Mouse (Mus musculus): ENCODE results near the gene Smc1b.

Smc1b gene

GRCm38 (mm10) chr15:85131275-85132192, at the start of gene Smc1b, which contains the start of gene Ribc2:
Gene Smc1b (minus strand): TSS chr15:85131964.
Gene Ribc2 (plus strand): TSS chr15:85132078.
- DNase-seq (ENCODE audit: low read depth) = peak; percentile 6

GRCm38 (mm10) chr15:85180368-85180767, 48.6 kb upstream of the Smc1b start:
- no peak for DNase-seq (ENCODE audit: low read depth)

- DNase-seq (ENCODE audit: low read depth) = no peak
These were observed 47.9 kb upstream of the Smc1b start for GRCm38 (mm10) chr15:85179528-85180180.

- DNase-seq (ENCODE audit: low read depth) = no peak
These were observed 46.4 kb upstream of the Smc1b start for GRCm38 (mm10) chr15:85178172-85178571.

- DNase-seq (ENCODE audit: low read depth) = peak; percentile 88
These were observed 45.8 kb upstream of the Smc1b start for GRCm38 (mm10) chr15:85177576-85177975.

GRCm38 (mm10) chr15:85174060-85174459, 42.3 kb upstream of the Smc1b start:
- no peak for DNase-seq (ENCODE audit: low read depth)

- no peak for DNase-seq (ENCODE audit: low read depth)
These were observed 41.7 kb upstream of the Smc1b start for GRCm38 (mm10) chr15:85173425-85173824.

GRCm38 (mm10) chr15:85172054-85172453, 40.3 kb upstream of the Smc1b start:
- DNase-seq (ENCODE audit: low read depth) = no peak

GRCm38 (mm10) chr15:85167086-85167679, 35.4 kb upstream of the Smc1b start:
- no peak for DNase-seq (ENCODE audit: low read depth)

GRCm38 (mm10) chr15:85166433-85166933, 34.7 kb upstream of the Smc1b start:
- DNase-seq (ENCODE audit: low read depth) = no peak

GRCm38 (mm10) chr15:85162693-85163663, 31.2 kb upstream of the Smc1b start:
- DNase-seq (ENCODE audit: low read depth) = no peak

GRCm38 (mm10) chr15:85161416-85161815, 29.7 kb upstream of the Smc1b start:
- no peak for DNase-seq (ENCODE audit: low read depth)

GRCm38 (mm10) chr15:85156198-85156597, 24.4 kb upstream of the Smc1b start:
- no peak for DNase-seq (ENCODE audit: low read depth)

- DNase-seq (ENCODE audit: low read depth) = no peak
These were observed 22.3 kb upstream of the Smc1b start for GRCm38 (mm10) chr15:85154091-85154490.

- DNase-seq (ENCODE audit: low read depth) = no peak
These were observed 20.8 kb upstream of the Smc1b start for GRCm38 (mm10) chr15:85152577-85152976.

GRCm38 (mm10) chr15:85151433-85151918, 19.7 kb upstream of the Smc1b start:
- DNase-seq (ENCODE audit: low read depth) = peak; percentile 58

- no peak for DNase-seq (ENCODE audit: low read depth)
These were observed 12.5 kb upstream of the Smc1b start for GRCm38 (mm10) chr15:85144249-85144648.

GRCm38 (mm10) chr15:85143747-85144146, 12.0 kb upstream of the Smc1b start:
- DNase-seq (ENCODE audit: low read depth) = peak; percentile 6

GRCm38 (mm10) chr15:85143161-85143560, 11.4 kb upstream of the Smc1b start:
- DNase-seq (ENCODE audit: low read depth) = no peak

- no peak for DNase-seq (ENCODE audit: low read depth)
These were observed 10.7 kb upstream of the Smc1b start for GRCm38 (mm10) chr15:85142441-85142840.

GRCm38 (mm10) chr15:85141290-85141689, 9.5 kb upstream of the Smc1b start:
- DNase-seq (ENCODE audit: low read depth) = no peak
